Mouse (Mus musculus) NIH3T3 (cell line): ENCODE measurements around the gene Megf8.
A peak's percentile ranks its signal among the peaks of the same experiment; 100 is the strongest.

Source experiments
- DNase-seq: peaks from one replicate; pipeline ENCODE4 v3.0.0-alpha.2; 2012; ENCODE audit warnings: low read depth

Gene Megf8

DNA sequence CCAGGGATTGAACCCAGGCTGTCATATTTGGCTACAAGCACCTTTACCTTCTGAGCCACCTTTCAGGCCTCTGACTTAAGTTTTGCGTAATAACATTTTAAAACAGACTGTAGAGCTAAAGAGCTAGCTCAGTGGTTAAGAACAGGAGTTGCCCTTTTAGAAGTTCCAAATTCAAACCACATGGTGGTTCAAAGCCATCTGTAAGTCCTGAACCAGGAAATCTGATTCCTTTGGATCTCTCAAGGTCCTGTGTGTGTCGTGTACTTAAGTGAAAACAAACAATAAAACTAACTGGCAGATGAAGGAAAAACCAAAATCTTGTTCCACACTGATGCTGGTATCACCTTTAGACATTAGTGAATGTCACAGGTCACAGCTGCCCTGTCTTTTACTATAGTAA lies 84.6 kb downstream of the Megf8 start:
- DNase-seq: peak; percentile 49

DNA sequence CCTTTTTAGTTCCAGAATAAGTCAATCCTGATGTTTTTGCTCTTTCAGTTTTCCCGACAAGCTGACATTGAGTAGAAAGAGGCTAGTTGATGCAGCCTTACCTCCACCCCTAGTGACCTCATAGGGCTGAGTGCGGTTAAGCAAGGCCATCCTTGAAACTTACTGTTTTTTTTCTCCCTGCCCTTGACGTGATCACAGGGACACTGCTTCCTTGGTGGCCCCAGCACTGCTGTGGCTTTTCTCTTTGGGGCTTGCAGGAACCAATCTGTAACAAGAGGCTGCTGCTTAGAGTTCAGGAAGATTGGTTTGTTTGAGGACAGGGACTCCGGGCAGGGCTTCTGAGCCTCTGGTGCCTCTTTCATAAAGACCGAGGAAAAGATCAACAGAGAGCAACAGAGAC lies 85.0 kb downstream of the Megf8 start:
- no peak for DNase-seq

DNA sequence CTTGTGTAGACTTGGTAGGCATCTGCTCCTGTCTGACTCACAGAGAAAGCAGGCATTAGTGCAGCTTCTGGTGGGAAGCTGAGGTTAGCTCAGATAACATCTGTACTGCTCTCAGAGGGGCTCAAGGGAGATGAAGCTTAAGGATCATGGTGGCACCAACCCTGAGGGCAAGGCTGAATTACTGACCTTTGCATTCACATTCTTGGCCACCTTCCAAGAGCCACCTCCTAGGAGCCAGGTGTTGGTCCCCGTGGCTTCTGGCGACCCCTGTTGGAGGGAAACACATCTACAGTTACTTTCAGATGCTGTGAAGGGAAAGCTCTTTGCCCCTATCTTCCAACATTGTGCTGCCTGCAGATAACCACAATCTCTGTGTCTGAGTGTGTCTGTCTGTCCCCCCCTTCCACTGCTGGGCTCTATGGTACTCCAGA lies 85.7 kb downstream of the Megf8 start:
- DNase-seq: peak; percentile 68

DNA sequence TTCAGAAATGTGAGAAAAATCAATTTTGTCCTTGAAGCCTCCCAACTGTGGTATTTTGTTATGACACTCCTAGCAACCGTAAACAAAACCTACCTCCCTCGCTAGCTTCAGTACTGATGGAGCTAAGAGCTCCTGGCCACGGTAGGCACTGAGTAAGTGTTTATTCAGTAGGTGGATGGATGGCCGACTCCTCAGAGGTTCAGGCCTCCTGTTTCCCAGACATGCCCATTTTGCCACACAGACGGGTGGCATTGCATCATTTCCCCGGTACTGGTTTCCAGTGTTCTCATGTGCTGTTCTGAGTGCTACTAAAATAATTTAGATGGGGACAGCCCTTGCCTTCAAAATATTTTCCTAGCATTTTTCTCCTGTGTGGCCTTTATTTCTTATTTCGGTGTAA lies 89.5 kb downstream of the Megf8 start:
- DNase-seq: no peak

DNA sequence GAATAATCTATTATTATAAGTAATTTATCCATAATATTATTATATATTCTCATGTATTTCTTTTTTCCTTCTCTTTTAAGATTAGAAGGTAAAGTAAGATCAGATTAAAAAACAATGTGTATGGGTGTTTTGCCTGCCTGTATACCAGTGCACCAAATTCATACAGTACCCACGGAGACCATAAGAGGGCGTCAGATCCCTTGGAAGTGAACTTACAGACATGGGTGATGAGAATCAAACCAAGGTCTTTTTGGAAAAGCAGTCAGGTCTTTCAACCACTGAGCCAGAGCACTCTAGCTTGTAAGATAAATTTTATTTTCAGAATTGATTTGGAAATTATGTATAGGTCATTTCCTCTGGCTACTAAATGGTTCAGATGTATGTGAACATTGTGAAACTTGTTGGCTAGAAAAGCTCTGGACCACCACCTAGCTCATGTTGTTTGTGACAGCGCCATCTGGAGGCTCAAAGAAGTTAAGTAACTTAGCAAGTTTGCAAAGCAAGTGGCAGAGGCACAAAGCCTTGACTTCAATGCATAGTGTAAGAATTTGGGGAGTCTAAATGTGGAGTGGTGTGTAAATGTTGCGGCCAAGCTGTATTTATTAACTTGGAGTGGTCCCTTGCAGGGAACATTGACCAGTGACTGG lies 92.3 kb downstream of the Megf8 start:
- DNase-seq: peak; percentile 78

DNA sequence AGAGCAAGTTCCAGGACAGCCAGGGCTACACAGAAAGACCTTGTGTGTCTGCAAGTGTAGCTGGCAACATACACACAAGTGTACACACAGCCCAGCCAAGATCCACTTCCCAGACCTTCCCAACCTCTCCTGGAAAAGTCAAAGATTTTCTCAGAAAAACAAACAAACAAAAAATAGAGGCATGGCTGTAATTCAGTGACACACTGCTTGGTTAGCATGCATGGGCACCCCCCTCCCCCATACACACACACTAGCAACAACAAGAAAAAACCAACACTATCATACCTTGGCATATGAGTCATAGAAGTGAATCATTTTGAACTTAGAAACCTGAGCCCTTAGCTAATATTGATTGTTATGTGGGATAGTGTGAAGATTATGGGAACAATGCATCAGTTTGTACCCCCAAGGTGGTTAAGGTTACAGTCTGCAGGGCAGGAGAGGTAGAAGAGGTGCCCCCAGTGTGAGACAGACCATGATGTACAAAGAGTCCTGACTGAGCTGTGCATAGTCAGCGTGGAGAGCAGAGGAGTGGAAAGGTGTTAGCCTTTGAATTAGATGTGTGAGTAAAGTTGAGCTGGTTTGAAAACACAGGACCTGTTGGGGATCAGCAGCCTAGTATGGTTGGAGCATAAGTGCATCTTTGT lies 94.1 kb downstream of the Megf8 start:
- peak; percentile 73 for DNase-seq

DNA sequence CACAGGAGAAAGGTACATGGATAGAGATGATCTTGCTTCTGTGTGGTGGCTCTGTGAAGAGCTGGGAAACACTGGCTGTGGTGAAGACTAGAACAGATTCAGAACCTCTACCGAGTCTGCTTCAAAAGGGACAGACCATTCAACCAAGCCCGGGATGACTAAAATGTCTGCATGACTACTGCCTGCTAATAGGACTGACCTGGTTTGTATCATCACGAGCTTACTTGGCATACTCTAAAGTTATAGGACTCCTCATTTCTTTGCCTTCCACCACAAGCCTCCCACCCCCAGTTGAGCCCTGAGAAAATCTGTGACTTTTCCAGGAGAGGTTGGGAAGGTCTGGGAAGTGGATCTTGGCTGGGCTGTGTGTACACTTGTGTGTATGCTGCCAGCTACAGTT lies 94.9 kb downstream of the Megf8 start:
- peak; percentile 46 for DNase-seq

DNA sequence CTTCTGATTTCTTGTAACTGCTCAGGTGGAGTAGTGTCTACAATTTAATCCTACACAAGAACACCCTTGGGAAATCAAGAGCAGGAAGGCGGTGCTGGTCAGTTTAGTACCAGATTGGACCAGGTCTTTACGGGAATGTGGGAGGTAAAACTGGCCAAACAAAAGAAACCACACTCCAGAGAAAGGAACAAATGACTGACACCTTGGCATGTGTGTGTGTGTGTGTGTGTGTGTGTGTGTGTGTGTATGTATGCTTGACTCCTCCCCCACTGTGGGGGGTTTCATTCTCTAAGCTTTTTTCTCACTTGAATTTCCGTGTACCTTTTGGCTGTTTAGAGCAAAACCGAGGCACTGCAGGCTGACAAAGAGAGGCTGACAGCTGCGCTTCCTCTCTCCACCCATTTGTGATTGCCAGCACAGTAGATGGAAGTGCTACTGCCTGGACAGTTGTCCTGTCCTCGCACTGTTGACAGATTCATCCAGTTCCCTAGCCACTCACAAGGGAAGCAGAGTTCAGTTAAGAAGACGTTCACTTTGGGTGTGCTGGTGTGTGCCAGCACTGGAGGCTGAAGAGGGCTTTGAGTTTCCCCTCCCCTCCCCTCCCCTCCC lies 96.0 kb downstream of the Megf8 start, which contains the start of gene Cxcl17:
Gene Cxcl17 (minus strand): TSS at position 54 of the 609 bp plus-strand sequence.
- no peak for DNase-seq
